Mouse (Mus musculus): ENCODE data around the gene Plxnb1. TPM values are rescaled to one million over a fixed set of nuclear protein-coding genes. Genes with fewer than 3 reads are reported as not detected.

Gene Plxnb1
- polyA plus RNA-seq, 1 experiment, result 30.1 TPM

DNA sequence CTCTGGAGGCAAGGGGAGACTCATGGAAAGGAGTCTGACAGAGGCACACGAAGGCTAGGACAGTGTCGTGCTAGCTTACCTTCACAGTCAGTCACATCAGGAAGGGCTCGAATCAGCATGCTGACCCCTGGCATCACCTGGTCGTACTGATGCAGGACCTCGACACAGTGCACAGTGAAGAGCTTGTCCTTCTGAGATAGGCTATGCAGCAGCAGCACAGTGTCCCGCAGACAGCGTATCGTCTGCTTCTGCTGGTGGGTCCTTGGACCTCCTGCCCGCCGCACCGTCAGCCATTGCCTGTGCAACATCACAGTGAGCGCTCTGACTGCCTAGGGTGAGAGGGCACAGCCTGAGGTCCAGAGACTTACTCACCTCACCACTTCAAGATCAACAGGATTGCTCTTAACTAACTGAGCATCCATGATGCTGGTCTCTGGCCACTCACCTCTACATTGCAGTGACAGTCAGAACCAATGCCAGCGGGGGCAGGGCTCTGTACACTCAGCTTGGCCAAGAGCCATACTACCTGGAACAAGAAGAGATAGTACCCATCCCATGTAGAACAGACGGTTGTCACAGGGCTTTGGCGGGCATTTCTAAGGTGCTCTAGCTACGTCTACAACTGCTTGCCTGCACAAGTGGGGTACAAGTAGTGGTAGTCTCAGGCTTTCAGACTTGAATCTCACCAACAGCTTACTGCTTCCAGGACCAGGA, 34.8 kb upstream of the Plxnb1 start:
- Histone ChIP-seq H3K4me3 (ENCODE audit: insufficient read depth, low read length) (no peak overlapping the region), H3K4me1 (ENCODE audit: control insufficient read depth, insufficient read depth, low read length) (peaks cover 6% of the 10 kb centered on the region), H3K27ac (ENCODE audit: insufficient read depth, low read length) (no peak overlapping the region)
- TF ChIP-seq POLR2A (IDR thresholded peaks at IDR 0.05; ENCODE audit: extremely low read depth, insufficient read depth, low read length), result no peak
- TF ChIP-seq CTCF (IDR thresholded peaks at IDR 0.05; ENCODE audit: extremely low read depth, insufficient read depth, low read length), result no peak

DNA sequence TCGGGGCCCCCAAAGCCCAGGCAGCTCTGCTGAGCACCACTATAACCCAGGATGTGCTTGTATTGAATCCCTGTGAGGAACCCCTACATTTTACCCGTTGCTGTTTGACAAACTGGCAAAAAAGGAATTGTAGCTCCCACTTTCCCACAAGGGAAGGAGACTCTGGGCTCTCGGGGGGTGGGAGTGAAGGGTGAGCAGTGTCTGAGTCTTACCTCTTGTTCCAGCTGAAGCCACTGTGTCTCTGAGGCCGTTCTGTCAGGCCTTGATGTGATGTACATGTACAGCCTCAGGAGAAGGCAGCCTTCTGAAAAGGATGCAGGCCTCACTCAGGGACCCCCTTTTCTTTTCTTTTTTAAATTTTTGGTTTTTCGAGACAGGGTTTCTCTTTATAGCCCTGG, 34.3 kb upstream of the Plxnb1 start:
- no peak overlapping the region for H3K27ac ChIP-seq (ENCODE audit: insufficient read depth, low read length)
- no peak overlapping the region for H3K4me3 ChIP-seq (ENCODE audit: insufficient read depth, low read length)
- TF ChIP-seq CTCF (IDR thresholded peaks at IDR 0.05; ENCODE audit: extremely low read depth, insufficient read depth, low read length) (no peak), POLR2A (IDR thresholded peaks at IDR 0.05; ENCODE audit: extremely low read depth, insufficient read depth, low read length) (no peak)
- peaks cover 3% of the 10 kb centered on the region; the same call in 1 of the 2 replicates for H3K4me1 ChIP-seq (ENCODE audit: control insufficient read depth, insufficient read depth, low read length)

DNA sequence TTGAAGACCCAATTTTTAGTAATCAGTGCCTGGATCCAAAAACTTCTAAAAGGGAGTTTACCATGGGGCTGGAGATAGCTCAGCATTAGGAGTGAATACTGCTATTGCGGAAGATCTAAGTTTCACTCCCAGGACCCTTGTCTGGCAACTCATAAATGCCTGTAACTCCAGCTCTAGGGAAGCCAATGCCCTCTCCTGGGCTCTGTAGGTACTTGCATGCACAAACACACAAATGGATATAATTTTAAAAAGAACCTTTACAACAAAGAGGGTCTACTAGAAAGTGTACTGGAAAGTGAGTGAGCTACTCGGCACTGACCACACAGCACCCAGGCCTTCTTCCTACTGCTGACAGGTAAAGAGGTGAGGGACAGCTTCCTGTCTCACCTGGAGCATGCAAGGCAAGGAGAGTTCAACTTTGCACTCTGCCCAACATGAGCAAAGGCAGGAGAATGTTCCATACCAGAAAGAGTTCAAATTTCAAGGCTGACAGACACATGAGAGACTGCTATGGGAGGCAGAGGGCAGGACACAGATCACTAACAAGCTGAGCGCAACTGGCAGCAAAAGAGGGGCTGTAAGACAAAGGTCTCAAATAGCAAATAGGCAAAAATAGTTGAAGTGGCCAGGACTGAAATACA, 27.0 kb upstream of the Plxnb1 start:
- Histone ChIP-seq H3K4me3 (ENCODE audit: insufficient read depth, low read length) (no peak overlapping the region), H3K27ac (ENCODE audit: insufficient read depth, low read length) (no peak overlapping the region), H3K4me1 (ENCODE audit: control insufficient read depth, insufficient read depth, low read length) (peaks cover 1% of the 10 kb centered on the region; the same call in 1 of the 2 replicates)
- no peak for TF ChIP-seq CTCF (IDR thresholded peaks at IDR 0.05; ENCODE audit: extremely low read depth, insufficient read depth, low read length)
- no peak for TF ChIP-seq POLR2A (IDR thresholded peaks at IDR 0.05; ENCODE audit: extremely low read depth, insufficient read depth, low read length)

DNA sequence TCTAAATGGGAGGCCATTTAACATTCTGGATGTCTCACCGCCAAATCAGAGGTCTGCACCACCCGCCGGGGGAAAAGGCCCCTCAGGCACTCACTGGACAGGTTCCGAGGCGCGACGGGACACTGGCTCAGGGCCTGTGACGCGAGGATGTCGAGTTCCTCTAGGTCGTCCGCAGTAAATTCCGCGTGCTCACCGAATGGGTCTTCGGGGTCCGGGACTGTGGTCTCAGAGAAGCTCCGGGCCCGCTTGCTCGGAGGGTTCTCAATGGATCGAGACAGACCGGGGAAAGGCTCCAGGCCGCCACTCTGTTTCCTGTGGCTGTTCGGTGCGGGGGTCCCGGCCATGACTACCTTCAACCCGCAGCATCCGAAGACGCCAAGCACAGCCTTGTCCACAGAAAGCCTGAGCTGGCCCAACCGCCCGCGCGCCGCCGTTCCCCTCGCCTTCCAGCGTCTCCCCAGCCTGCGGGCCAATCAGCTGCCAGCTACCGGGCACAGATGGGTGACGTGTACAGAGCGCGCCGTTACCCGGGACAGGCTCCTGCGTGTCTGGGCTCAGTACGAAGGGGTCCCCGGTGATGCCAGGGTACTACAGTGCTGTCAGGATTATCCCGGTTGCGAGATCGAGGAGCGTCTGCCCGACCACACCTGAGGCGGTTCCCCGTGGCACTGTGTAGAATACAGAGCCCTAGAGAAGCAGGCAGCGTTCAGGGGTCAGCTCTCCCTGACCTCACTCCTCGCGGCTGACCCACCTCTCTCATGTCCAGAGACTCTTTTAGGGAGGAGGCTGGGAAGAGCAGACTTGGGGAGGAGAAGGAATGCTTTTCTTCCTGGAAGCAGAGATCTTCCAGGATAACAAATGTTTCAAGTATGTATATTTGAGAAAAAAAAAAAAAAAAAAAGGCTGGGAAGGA, 21.3 kb upstream of the Plxnb1 start, which contains the start of gene Atrip:
TSS of gene Atrip (minus strand) at position 464 of the 913 bp plus-strand sequence.
- peak within 1 kb of the TSS; percentile 78 for H3K27ac ChIP-seq (ENCODE audit: insufficient read depth, low read length)
- H3K4me3 ChIP-seq (ENCODE audit: insufficient read depth, low read length), result peak within 1 kb of the TSS; percentile 95
- TF ChIP-seq CTCF (IDR thresholded peaks at IDR 0.05; ENCODE audit: extremely low read depth, insufficient read depth, low read length) (no peak), POLR2A (IDR thresholded peaks at IDR 0.05; ENCODE audit: extremely low read depth, insufficient read depth, low read length) (peak; percentile 87)
- peaks cover 6% of the 10 kb centered on the region; the same call in 1 of the 2 replicates for H3K4me1 ChIP-seq (ENCODE audit: control insufficient read depth, insufficient read depth, low read length)

DNA sequence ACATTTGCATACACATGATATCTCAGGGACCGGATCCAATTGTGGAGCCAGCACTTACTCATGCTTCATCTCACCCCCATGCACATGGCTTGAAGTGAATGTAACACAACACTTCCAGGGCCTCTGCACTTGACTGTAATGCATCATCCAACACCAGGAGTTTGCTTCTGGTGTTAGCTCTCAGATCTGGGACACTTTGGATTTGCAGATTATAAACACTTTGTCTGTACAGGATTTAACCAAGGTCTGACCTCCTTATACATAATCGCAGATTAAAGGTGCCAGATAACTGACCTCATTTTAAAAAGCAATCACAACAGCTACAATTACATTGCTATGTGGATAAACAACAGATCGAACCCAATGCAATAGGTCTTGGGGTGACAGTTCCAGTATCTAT, 14.7 kb upstream of the Plxnb1 start:
- no peak for TF ChIP-seq POLR2A (IDR thresholded peaks at IDR 0.05; ENCODE audit: extremely low read depth, insufficient read depth, low read length)
- TF ChIP-seq CTCF (IDR thresholded peaks at IDR 0.05; ENCODE audit: extremely low read depth, insufficient read depth, low read length), result no peak
- Histone ChIP-seq H3K27ac (ENCODE audit: insufficient read depth, low read length) (no peak overlapping the region), H3K4me1 (ENCODE audit: control insufficient read depth, insufficient read depth, low read length) (peaks cover 3% of the 10 kb centered on the region; the same call in 1 of the 2 replicates), H3K4me3 (ENCODE audit: insufficient read depth, low read length) (no peak overlapping the region)

DNA sequence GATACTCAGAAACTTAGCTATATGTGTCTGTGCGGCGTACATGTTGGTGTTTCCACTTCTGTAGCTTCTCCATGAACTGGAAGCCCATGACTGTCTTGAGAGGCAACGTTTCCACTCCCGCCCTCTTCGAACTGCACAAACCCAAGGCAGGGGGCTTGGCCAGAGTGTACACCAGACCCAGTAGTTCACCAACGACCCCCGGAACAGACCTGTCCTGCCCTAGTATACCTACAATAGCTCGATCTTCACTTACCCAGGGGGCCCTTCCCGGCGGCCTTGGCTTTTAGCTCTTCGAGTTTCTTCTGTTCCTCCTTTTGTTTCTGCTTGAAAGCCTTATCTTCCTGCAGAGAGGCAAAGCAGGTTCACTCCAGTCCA, 13.5 kb upstream of the Plxnb1 start:
- Histone ChIP-seq H3K4me3 (ENCODE audit: insufficient read depth, low read length) (peak overlapping the region; percentile 48), H3K27ac (ENCODE audit: insufficient read depth, low read length) (no peak overlapping the region), H3K4me1 (ENCODE audit: control insufficient read depth, insufficient read depth, low read length) (peaks cover 3% of the 10 kb centered on the region; the same call in 1 of the 2 replicates)
- TF ChIP-seq POLR2A (IDR thresholded peaks at IDR 0.05; ENCODE audit: extremely low read depth, insufficient read depth, low read length) (no peak), CTCF (IDR thresholded peaks at IDR 0.05; ENCODE audit: extremely low read depth, insufficient read depth, low read length) (no peak)

DNA sequence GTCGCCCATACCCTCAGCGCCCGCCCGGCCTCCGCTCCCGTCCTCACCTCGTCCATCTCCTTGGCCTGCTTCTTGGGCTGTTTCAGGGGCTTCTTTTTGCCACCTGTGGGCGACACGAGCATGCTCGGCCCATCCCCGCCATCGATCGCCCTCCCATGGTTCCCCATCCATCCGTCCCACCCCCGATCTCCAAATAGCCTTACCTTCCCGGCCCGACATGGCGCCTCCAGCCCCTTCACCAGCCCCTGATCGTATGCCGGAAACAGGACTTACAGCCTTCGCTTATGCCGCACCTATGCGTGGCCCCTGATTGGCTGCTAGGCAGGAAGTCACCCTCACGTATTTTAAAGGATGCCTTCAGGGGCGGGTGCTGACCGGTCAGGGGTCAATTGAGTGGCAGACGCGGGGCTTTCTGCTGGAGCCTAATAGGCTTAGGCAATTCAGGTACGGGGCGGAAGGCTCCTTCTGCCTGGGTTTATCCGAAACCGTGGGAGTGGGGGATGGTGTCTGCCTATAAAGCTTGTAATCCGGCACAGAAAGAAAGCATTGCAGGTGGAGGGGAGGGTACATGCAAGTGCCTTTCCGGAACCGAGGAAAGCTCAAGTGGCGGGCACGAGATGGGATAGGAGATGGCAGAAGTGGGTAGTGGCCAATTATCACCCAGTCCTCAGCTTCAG, 12.9 kb upstream of the Plxnb1 start, which contains the start of the genes Ccdc51 and Tma7:
TSS of gene Ccdc51 (plus strand) at position 370 of the 677 bp plus-strand sequence.
TSS of gene Tma7 (minus strand) at position 464 of the 677 bp plus-strand sequence.
- H3K4me1 ChIP-seq (ENCODE audit: control insufficient read depth, insufficient read depth, low read length), result peaks cover 3% of the 10 kb centered on the region; the same call in 1 of the 2 replicates
- no peak within 1 kb of the TSS for H3K27ac ChIP-seq (ENCODE audit: insufficient read depth, low read length)
- peak; percentile 96 for TF ChIP-seq POLR2A (IDR thresholded peaks at IDR 0.05; ENCODE audit: extremely low read depth, insufficient read depth, low read length)
- TF ChIP-seq CTCF (IDR thresholded peaks at IDR 0.05; ENCODE audit: extremely low read depth, insufficient read depth, low read length), result no peak
- peak within 1 kb of the TSS; percentile 48 for H3K4me3 ChIP-seq (ENCODE audit: insufficient read depth, low read length)

DNA sequence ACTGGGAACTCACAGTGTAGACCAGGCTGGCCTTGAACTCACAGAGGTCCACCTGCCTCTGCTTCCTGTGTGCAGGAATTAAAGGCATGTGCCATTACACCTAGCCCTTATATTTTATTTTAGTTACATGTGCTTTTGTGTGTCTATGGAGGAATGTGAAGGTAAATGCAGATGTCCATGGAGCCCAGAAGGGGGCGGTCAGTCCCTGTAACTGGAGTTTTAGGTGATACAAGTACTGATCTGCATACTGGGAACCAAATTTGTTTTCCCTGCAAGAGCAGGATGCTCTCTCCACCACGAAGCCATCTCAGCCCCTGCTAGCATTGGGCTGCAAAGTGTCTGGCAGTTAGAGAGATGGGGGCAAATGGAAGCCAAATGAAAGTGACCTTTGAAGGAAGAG, 10.3 kb upstream of the Plxnb1 start:
- H3K4me3 ChIP-seq (ENCODE audit: insufficient read depth, low read length), result no peak overlapping the region
- TF ChIP-seq CTCF (IDR thresholded peaks at IDR 0.05; ENCODE audit: extremely low read depth, insufficient read depth, low read length), result peak; percentile 56
- TF ChIP-seq POLR2A (IDR thresholded peaks at IDR 0.05; ENCODE audit: extremely low read depth, insufficient read depth, low read length), result no peak
- H3K4me1 ChIP-seq (ENCODE audit: control insufficient read depth, insufficient read depth, low read length), result peaks cover 3% of the 10 kb centered on the region; the same call in 1 of the 2 replicates
- H3K27ac ChIP-seq (ENCODE audit: insufficient read depth, low read length), result no peak overlapping the region

Data from cortical plate, adult 2 months (tissue).